Mouse (Mus musculus) thymus, adult 2 months (tissue): ENCODE measurements around the gene Nos1ap. TPM values are rescaled to one million over a fixed set of nuclear protein-coding genes. Genes with fewer than 3 reads are reported as not detected.

Source experiments
- DNase-seq: peaks from one replicate; pipeline ENCODE4 v3.0.0; 2021
- H3K27ac ChIP-seq: fragments of 200-500 bp; 2 replicates; pipeline ENCODE4 v1.5.1; 2012; ENCODE audit warnings: low read length, control low read depth; ENCODE audit not compliant: control insufficient read depth, insufficient read depth
- H3K27me3 ChIP-seq: fragments of 200-500 bp; 2 replicates; pipeline ENCODE4 v1.6.1; 2012; ENCODE audit warnings: mild to moderate bottlenecking, low read length, moderate library complexity, mixed read lengths; ENCODE audit not compliant: control insufficient read depth, insufficient read depth
- H3K36me3 ChIP-seq: fragments of 200-500 bp; 2 replicates; pipeline ENCODE4 v1.6.1; 2012; ENCODE audit warnings: mild to moderate bottlenecking, low read length, moderate library complexity; ENCODE audit not compliant: control insufficient read depth, insufficient read depth
- H3K4me1 ChIP-seq: fragments of 200-500 bp; replicated peaks from 2 replicates; pipeline ENCODE4 v1.6.1; 2012; ENCODE audit warnings: low read length; ENCODE audit not compliant: control insufficient read depth, insufficient read depth
- H3K4me3 ChIP-seq: fragments of 200-500 bp; 2 replicates; pipeline ENCODE4 v1.5.1; 2012; ENCODE audit warnings: mild to moderate bottlenecking, low read length, control low read depth, moderate library complexity; ENCODE audit not compliant: control insufficient read depth, insufficient read depth
- CTCF ChIP-seq: fragments of 200-500 bp; IDR thresholded peaks from 2 replicates; pipeline ENCODE4 v1.5.1; 2012; ENCODE audit warnings: mild to moderate bottlenecking, control low read depth, low read length, moderate library complexity, borderline replicate concordance; ENCODE audit not compliant: control insufficient read depth, poor library complexity, insufficient read depth; ENCODE audit errors: extremely low read depth
- POLR2A ChIP-seq: fragments of 200-500 bp; IDR thresholded peaks from 2 replicates; pipeline ENCODE4 v1.6.1; 2012; ENCODE audit warnings: mild to moderate bottlenecking, low read length, control low read depth, moderate library complexity; ENCODE audit not compliant: control insufficient read depth, poor library complexity, insufficient read depth; ENCODE audit errors: extremely low read depth
- WGBS: fragments of 180-500 bp; shearing (Covaris S2); methylation state at CpG from one replicate; pipeline ENCODE4 v1.1.7; 2018; 5-methylcytosine and 5-hydroxymethylcytosine counted together
- polyA plus RNA-seq: library from polyadenylated mRNA; depleted of rRNA; stranded (reverse); fragments of >200 nt; gene quantifications from 2 replicates; pipeline ENCODE4 v1.2.3, GENCODE M21; 2012

Gene Nos1ap
- polyA plus RNA-seq, 1 experiment = 3.3 TPM

DNA sequence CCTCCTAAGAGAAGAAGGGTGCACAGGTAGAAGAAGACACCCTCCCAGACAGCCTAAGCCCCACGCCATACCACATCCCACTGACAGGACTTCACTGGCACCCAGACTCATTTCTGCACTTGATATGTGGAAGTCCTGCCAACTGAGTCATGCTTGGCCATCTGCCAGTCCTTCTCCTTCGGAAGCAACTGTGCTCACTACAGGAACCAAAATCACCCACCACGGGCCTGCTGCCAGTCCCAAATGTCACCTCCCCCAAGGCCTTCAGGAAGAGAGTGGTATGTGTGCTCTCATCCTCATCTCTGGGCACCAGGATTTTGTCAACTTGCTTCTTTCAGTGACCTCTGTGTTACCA is 34.7 kb downstream of the Nos1ap start:
- 26% methylated on average over 3 of the region's 3 CpGs for WGBS
- Histone ChIP-seq H3K4me1 (no peaks in the 10 kb centered on the region), H3K27me3 (no peaks in the 10 kb centered on the region), H3K4me3 (no peak overlapping the region), H3K36me3 (no peaks in the 10 kb centered on the region), H3K27ac (no peak overlapping the region)
- no peak for DNase-seq
- no peak for TF ChIP-seq CTCF

DNA sequence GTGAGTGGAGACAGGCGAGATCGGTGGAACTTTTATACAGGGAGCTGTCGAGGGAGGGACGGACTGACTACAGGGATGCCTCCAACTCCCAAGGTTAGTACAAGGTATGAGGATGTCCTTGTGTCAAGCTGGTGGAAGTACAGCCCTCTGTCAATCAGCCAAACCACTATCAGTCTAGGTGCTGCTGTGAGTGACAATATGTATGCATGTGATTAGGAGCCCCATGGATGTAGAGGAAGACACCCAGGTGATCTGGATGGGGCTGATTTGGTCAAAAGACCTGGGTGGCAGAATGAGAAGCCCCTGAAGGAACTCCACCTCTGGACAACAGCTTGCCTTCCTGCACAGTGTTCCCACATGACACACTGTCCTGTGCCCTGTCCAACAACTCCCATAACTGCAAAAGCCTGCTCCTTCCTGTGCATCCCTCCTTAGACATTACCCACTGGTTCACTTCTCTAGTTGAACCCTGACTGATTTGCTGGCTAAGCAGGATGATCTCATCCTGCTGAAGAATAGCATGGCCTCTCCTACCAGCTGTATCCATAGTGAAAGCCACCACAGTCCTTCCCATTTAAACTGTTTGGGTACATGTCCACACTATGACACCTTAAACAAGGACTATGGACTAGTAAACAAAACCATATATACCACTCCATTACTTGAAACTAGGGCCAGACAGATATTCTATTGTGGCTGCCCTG is 35.3 kb downstream of the Nos1ap start:
- H3K4me1 ChIP-seq = no peaks in the 10 kb centered on the region
- 97% methylated on average over 4 of the region's 4 CpGs for WGBS
- no peaks in the 10 kb centered on the region for H3K27me3 ChIP-seq
- no peaks in the 10 kb centered on the region for H3K36me3 ChIP-seq
- no peak overlapping the region for H3K4me3 ChIP-seq
- DNase-seq = no peak
- H3K27ac ChIP-seq = no peak overlapping the region
- TF ChIP-seq POLR2A (no peak), CTCF (no peak)

DNA sequence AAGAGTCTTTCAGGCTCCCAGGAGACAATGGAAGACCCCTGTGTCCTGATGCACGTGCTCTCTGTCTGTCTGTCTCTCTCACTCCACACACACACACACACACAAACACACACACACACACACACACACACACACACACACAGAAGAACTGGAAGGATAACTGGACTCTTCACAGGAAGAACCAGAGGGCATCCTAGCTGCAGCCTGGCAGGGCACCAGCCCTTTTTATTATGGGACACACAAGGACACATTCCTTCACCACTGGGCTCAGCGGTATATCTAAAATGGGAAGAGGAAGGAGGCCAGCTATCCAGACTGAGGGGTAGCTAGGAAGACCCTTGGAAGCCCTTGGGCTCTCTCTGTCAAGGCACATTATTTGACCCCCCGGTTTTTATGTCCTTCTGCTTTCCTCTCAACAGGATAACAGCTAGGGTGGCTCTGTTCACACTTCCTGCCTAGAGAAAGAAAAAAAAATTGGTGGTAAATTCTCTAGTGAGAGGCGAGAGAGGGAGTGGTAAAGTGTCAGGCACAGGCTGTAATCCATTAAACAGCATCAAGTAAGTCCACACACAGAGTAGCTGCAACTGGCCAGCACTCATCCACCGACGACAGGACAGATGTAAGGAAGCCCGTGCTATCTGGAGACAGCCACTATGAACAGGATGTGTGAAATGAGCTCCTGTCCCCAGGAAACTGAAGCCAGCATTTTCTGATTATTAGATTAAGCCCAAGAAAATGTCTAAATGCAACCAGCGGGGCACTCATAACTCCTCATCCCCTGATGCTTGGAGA is 38.8 kb downstream of the Nos1ap start:
- no peaks in the 10 kb centered on the region for H3K27me3 ChIP-seq
- H3K27ac ChIP-seq = no peak overlapping the region
- DNase-seq = no peak
- 26% methylated on average over 8 of the region's 8 CpGs for WGBS
- no peak overlapping the region for H3K4me3 ChIP-seq
- TF ChIP-seq POLR2A = no peak
- TF ChIP-seq CTCF = no peak
- no peaks in the 10 kb centered on the region for H3K4me1 ChIP-seq
- no peaks in the 10 kb centered on the region for H3K36me3 ChIP-seq

DNA sequence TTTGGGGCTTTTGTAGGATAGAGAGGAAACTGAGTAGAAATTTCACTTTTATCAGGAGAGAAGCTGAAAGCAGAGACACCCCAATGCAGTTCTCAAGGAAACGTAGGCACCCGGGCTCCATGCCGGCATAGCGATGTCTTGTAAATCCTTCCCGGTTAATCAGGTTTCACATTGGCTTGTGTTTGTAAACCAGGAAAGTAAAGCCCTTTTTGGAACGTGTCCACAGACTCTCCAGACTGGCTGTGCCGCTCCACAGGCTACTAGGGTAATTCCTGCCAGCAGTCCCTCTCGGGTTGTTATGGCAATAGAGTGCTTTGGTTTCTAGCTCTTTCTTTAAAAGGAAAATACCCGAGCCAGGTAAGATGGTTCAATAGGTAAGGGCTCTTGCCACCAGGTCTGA is 40.6 kb downstream of the Nos1ap start:
- no peaks in the 10 kb centered on the region for H3K36me3 ChIP-seq
- no peak for DNase-seq

DNA sequence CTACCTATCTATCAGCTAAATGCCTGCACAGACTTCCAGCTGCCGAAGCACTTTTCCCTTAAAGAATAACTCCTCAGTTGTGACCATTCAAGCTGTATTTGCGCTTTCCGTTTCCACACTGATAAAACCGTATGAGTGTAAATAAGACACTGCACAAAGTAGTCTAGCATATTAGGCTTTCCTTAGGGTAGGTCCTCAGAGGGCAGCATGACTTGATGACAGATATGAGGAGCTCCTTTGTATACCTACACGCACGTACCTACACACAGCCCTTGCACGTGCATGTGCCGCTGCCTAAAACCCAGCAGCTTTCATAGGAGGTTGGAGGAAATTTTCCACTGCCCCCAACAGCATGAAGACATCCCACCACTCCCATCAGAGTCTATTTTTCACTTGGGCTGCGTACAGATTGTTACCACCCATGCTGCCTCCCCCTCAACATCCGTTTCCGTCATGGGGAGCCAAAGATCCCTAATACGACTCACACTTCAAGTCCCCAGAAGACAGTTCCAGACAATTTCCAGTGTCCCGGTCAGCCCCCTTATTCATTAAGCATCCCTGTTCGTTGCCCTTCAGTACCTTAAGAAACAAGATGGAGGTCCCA is 41.4 kb downstream of the Nos1ap start:
- no peak overlapping the region for H3K27ac ChIP-seq
- TF ChIP-seq CTCF = no peak
- no peak for TF ChIP-seq POLR2A
- H3K4me3 ChIP-seq = no peak overlapping the region
- no peaks in the 10 kb centered on the region for H3K4me1 ChIP-seq
- DNase-seq = no peak
- 97% methylated on average over 14 of the region's 14 CpGs for WGBS
- no peaks in the 10 kb centered on the region for H3K27me3 ChIP-seq
- no peaks in the 10 kb centered on the region for H3K36me3 ChIP-seq

More for the DNA sequence above, 40.6 kb downstream of the Nos1ap start:
- H3K4me1 ChIP-seq = no peaks in the 10 kb centered on the region
- 89% methylated on average over 9 of the region's 9 CpGs for WGBS
- H3K4me3 ChIP-seq = no peak overlapping the region
- TF ChIP-seq CTCF (no peak), POLR2A (no peak)
- no peak overlapping the region for H3K27ac ChIP-seq
- H3K27me3 ChIP-seq = no peaks in the 10 kb centered on the region

DNA sequence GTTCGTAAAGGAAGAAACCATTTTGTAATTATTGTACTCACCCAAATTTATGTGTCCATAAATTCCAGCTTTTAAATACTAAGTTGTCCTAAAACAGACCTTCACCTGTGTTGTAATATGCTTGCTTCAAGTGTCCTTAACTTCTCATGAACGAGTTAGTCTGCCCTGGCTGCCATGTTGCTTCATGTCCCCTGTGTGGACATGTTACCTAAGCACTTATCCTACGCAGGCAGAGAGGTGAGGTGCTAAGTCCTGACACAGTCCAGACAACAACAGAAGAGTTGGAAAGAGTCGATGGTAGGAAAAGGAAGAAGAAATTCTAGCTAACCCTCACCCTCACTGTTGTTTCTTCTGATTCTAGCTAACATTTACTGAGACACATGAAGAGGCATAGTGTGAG is 43.4 kb downstream of the Nos1ap start:
- no peaks in the 10 kb centered on the region for H3K36me3 ChIP-seq
- no peak overlapping the region for H3K4me3 ChIP-seq
- H3K27ac ChIP-seq = no peak overlapping the region
- TF ChIP-seq CTCF (no peak), POLR2A (no peak)
- no peak for DNase-seq
- WGBS = 92% methylated on average over 4 of the region's 4 CpGs
- no peaks in the 10 kb centered on the region for H3K4me1 ChIP-seq
- H3K27me3 ChIP-seq = no peaks in the 10 kb centered on the region

DNA sequence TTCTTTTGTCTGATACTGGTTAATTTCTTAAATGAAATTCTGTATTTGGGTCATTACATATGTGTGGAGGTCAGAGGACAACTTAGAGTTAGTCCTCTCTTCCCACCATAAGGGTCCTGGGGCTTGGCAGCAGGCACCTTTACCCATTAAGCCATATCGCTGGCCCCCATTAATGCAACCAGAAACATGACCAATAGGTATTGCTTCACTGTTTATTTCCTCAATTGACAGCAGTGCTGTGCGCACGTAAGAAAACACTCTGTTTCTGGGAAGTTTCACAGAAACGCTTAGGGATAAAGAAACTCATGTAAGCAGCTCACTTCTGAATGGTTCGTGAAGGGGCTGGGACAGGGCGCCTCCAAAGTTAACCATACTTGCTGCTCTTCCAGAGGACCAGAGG is 44.4 kb downstream of the Nos1ap start:
- H3K27me3 ChIP-seq = no peaks in the 10 kb centered on the region
- no peaks in the 10 kb centered on the region for H3K4me1 ChIP-seq
- H3K27ac ChIP-seq = no peak overlapping the region
- TF ChIP-seq CTCF (no peak), POLR2A (no peak)
- H3K36me3 ChIP-seq = no peaks in the 10 kb centered on the region
- 93% methylated on average over 6 of the region's 6 CpGs for WGBS
- no peak for DNase-seq
- H3K4me3 ChIP-seq = no peak overlapping the region
